Mouse (Mus musculus) left cerebral cortex, postnatal 10 days (tissue): Measurements from ENCODE around the gene 3110082I17Rik. TPM values are rescaled to one million over a fixed set of nuclear protein-coding genes. Genes with fewer than 3 reads are reported as not detected.

Source experiments
- DNase-seq, 2 experiments: peaks; one replicate each; pipeline ENCODE4 v3.0.0; 2021 to 2022; ENCODE audit warnings: low spot score in 2 of 2, mixed read lengths in 1 of 2; ENCODE audit errors: extremely low spot score in 1 of 2
- intact Hi-C: fragments of 180-260 bp; cut with DNase I; formaldehyde crosslinking; loops from one replicate; pipeline ENCODE4 v1.15.1; 2025
- microRNA-seq: library from miRNA; unstranded; fragments of <30 nt; microRNA quantifications from one replicate; pipeline ENCODE4 v1.2.0, GENCODE M21; 2022
- total RNA-seq, 2 experiments: library from RNA; stranded (reverse); gene quantifications; 2 replicates each; pipeline ENCODE4 v1.2.3; 2021

The 3110082I17Rik gene
- total RNA-seq, 2 experiments from 2014 or later = 20.1 to 20.2 TPM

GRCm38 (mm10) chr5:139325395-139325966 is 134.8 kb downstream of the 3110082I17Rik start, which contains the start of gene Adap1:
TSS of gene Adap1 (minus strand) at chr5:139325622.
- DNase-seq = peak; percentile 36 to 83
- intact Hi-C loops = loop anchor here (2.0 kb wide), 1 partner anchor 43 kb away; no protein-coding TSS in a partner anchor

DNA sequence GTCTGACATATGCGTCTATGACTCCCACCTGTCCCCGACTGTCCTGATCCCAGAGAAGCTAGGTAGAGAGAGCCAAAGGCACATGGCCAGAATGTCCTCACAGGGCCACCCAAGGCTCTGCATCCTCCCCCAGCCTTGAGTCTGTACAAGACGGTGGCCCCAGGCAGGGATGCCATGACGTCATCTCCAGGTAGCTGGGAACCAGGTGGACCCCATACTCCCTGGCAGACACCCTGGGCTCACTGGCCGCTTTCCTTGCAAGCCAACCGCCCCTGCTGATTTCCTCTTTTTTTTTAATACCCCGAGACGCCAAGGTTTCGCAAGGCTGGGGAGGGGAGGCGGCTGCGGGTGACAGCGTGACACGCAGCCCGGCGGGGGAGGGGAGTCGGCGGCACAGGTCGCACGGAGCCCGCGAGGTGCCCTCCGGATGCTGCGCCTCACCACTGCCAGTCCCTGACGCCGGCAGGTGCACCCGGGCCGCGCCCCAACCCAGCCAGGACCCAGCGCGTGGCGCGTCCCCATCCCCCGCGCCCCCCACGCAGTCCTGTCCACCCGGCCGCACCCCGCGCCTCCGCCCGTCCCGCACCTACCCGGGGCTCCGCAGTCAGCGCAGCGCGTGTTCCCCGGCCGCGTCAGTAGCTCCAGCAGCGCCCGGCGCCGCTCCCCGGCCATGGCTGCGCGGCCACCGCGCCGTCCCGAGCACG is 135.5 kb downstream of the 3110082I17Rik start:
- intact Hi-C loops = loop anchor here (2.0 kb wide), 1 partner anchor 42 kb away; no protein-coding TSS in a partner anchor
- peak; percentile 38 to 77 for DNase-seq

DNA sequence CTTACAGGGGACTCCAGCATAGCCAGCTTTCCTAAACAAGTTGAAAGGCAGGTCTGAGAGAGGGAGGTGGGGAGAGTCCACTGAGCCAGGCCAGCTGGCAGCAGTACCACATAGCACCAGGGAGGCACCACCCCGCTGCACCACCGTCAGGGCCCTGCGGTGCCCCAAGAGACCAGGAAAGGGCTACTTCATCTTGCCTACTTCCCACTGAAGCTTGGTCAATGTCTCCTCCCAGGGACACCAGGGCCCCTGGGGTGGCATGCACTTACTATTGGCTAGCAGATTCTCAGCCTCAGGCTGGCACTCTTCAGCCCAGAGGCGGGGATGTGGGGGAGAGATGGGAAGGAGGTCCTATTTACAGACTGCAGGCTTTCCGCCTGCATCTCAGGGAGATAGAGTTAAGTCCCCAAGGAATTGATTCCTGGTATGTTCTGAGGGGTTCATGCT is 136.3 kb downstream of the 3110082I17Rik start:
- no peak for DNase-seq
- intact Hi-C loops = loop anchor here (2.0 kb wide), 1 partner anchor 41 kb away; no protein-coding TSS in a partner anchor

- DNase-seq = peak; percentile 25 to 63
- intact Hi-C loops = no loop called here
Measured at GRCm38 (mm10) chr5:139323260-139323924, 136.9 kb downstream of the 3110082I17Rik start.

DNA sequence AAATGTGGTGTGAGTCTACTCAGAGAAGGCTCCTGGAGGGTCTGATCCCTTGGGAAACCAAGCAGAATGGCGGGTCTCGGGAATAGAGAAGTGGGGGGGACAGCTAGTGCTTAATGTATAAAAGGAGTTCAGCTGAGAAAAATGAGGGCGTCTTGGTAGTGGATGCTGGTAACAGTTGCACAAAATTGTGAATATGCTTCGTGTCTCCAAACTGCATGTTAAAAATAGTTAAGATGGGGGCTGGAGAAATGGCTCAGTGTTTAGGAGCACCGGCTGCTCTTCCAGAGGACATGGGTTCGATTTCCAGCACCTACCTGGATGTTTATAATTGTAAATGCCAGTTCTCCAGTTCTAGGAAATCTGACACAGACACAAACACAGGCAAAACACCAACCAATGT is 139.0 kb downstream of the 3110082I17Rik start:
- intact Hi-C loops = no loop called here
- DNase-seq = no peak

GRCm38 (mm10) chr5:139320424-139320823 is 139.9 kb downstream of the 3110082I17Rik start:
- intact Hi-C loops = no loop called here
- no peak for DNase-seq

- no peak for DNase-seq
- intact Hi-C loops = no loop called here
Measured at GRCm38 (mm10) chr5:139317751-139318504, 142.4 kb downstream of the 3110082I17Rik start.

GRCm38 (mm10) chr5:139316982-139317675 is 143.2 kb downstream of the 3110082I17Rik start:
- no peak for DNase-seq
- intact Hi-C loops = no loop called here

GRCm38 (mm10) chr5:139314941-139315642 is 145.2 kb downstream of the 3110082I17Rik start:
- DNase-seq = no peak
- intact Hi-C loops = no loop called here

DNA sequence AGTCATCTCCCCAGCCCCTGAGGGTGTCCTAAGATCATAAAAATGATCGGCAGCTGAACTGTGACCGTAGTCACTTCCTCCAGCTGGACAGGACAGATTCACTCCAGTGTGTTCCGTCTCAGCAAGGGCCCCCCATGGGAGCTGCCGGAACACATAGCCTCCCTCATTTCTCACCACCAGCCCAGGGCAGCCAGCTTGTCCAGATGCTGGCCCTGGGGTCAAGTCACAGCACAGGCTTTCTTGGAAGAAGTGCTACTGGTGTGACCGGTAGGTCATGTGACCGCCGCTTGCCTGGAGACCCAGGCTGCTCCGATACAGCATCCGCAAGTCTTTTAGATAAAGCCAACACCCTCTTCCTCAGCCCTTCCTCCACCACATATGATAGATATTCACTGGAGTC is 146.8 kb downstream of the 3110082I17Rik start:
- intact Hi-C loops = no loop called here
- peak in 1 of 2 experiments; percentile 63 for DNase-seq

DNA sequence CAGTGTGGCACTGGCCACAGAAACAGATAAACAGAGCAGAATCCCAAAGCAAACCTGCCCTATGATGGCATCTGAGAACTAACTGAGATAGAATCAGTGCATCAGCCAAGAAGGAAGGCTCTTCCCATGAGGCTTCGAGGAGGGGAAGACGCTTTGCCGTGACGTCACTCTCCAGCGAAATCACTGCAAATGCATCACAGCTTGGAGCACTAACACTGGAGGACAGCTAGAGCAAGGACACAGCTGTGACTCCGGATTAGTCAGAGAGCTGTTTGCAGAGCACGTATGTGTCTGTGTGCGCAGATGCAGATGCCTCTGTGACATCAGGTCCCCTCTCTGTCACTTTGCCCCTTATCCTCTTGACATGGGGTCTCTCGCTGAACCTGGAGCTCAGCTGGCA is 148.5 kb downstream of the 3110082I17Rik start:
- DNase-seq = no peak
- intact Hi-C loops = no loop called here

GRCm38 (mm10) chr5:139310477-139310876 is 149.8 kb downstream of the 3110082I17Rik start:
- no peak for DNase-seq
- intact Hi-C loops = no loop called here

GRCm38 (mm10) chr5:139309946-139310345 is 150.4 kb downstream of the 3110082I17Rik start:
- no peak for DNase-seq
- intact Hi-C loops = no loop called here

Small RNA genes within 50 kb of the gene (microRNA-seq; reads per million reads assigned to microRNA genes)
- 487 reads per million, percentile 71 among the genes with 10 or more reads in this experiment for gene Mir339

Other genes starting within 250 kb of the 3110082I17Rik start
- gene Get4, start 208.2 kb downstream of the 3110082I17Rik start, total RNA-seq = 10 to 100 TPM; 55.9 to 56.2 TPM
- 100 to 1,000 TPM; 370 to 382 TPM for gene Adap1, start 134.9 kb downstream of the 3110082I17Rik start, total RNA-seq
- 10 to 100 TPM; 75.2 to 90.2 TPM for gene Cox19, start 109.1 kb downstream of the 3110082I17Rik start, total RNA-seq
- not detected for gene Cyp2w1, start 107.9 kb downstream of the 3110082I17Rik start, total RNA-seq
- 1 to 10 TPM; 5.7 to 7.5 TPM for gene Gpr146, start 82.8 kb downstream of the 3110082I17Rik start, total RNA-seq
- gene C130050O18Rik, start 55.2 kb downstream of the 3110082I17Rik start, total RNA-seq = under 1 TPM; 0.24 to 0.28 TPM
- gene Gper1, start 37.4 kb downstream of the 3110082I17Rik start, total RNA-seq = 1 to 10 TPM; 2.9 to 3.3 TPM
- gene Zfand2a, start 24.0 kb upstream of the 3110082I17Rik start, total RNA-seq = 100 to 1,000 TPM in 1 of 2 experiments, 10 to 100 TPM in 1; 93.4 to 100 TPM
- gene Uncx, start 83.0 kb upstream of the 3110082I17Rik start, total RNA-seq = under 1 TPM in 1 of 2 experiments, not detected in 1; 0.21 TPM